Mouse (Mus musculus) liver, embryonic 14 days (tissue): Measurements from ENCODE around the gene Pgm5. TPM values are rescaled to one million over a fixed set of nuclear protein-coding genes. Genes with fewer than 3 reads are reported as not detected.

Experiments
- polyA plus RNA-seq: library from polyadenylated mRNA; depleted of rRNA; stranded (reverse); fragments of >200 nt; gene quantifications from 2 replicates; pipeline ENCODE4 v1.2.3, GENCODE M21; 2012; rRNA removed

The Pgm5 gene
- 0.22 and 0.61 TPM in 2 replicates for polyA plus RNA-seq

DNA sequence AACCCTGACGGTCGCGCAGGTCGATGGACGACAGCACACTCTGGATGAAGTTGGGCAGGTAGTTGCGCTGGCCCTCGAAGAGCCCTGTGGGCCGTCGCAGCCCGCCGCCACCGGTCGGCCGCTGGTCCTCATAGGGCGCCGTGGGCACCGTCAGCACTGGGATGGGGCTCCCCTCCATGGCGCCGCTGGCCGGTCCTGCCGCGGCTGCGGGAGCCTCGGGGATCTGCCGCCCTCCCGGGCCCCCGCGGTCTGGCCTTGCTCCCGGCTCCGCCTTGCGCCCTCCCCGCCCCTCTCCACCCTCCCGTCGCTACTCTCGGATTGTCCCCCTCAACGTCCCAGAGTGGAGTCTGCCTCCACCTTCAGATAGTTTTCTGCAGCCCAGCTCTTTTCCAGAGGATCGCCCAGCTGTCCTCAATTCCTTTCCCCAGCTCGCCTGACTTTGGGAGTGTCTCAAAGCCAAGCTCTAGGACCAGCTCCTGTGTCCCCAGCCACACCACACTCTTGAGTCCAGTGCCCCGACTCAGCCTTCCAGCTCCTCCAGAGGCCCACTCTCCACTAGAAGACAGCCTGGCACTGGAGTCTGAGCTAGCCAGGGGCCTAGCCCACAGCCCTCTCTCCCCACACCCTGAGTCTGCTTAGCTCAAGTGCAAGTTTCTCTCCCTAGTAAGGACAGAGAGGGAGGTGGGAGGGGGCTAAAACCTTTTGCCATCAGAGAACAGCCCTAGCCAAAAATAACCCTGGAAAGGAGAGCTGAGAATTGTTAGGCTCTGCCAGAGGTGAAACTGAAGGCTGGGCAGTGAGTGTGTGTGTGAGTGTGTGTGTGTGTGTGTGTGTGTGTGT, at the start of gene Pgm5:
Gene Pgm5 (minus strand): TSS at position 244 of the 840 bp plus-strand sequence.

DNA sequence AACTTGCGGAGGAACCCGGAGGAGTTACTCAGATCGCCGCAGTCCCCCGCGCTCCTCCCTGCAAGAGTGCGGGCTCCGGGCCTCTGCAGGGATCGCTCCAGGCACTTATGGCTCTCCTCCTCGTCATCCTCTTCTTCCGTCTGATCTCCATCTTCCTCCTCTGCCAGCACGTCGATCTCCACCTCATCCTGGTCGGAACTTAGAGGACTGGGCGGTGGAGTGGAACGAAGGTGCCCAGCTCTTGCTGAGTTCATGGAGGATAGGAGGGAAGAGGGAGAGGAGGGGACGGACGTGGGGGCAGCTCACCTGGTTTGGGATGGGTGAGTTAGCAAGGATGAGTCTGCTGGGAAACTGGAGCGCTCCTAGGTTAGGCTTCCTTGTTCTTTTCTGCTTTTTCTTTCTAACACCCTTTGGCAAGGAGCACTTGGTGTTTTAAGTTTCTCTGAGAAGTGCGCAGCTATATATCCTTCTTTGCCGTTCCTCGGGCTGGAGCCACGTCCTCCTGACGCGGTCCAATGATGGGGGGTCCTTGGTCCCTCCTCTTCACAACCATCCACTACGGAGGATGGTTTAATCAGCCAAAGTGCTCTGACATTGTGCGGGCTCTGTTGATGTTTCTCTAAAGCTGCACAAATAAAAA, 39.0 kb upstream of the Pgm5 start, which contains the start of gene Foxd4:
Gene Foxd4 (minus strand): TSS at position 617 of the 640 bp plus-strand sequence.

DNA sequence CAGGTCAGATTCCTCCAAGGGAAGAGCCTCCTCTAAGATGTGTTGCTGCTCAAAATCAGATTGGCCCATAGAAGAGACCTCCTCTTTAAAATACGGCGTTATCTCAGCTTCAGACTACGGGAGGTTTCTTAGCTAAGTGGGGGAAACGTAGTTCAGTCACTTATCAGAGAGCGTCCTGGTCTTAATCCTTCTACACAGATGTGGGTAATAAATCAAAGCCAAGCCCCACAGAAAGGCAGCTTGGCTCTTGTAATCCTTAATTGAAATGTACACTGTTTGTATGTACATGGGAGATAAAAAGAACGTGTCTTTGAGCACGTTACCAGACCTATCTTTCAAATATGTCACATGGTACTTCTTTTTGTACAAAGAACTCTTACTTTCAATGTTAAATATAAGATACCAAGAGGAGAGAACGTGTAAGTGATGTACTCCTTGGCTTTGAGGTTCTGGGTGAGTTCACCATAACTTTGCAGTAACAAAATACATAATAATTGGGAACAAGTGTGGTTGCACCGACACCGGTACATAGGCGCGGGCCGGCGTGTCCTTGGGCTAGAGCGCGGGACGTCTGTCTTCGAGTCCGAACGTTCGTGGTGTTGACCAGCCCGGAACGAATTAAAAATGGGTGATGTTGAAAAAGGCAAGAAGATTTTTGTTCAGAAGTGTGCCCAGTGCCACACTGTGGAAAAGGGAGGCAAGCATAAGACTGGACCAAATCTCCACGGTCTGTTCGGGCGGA, 13.6 kb upstream of the Pgm5 start, which contains the start of gene Gm10053:
Gene Gm10053 (plus strand): TSS at position 558 of the 742 bp plus-strand sequence.

DNA sequence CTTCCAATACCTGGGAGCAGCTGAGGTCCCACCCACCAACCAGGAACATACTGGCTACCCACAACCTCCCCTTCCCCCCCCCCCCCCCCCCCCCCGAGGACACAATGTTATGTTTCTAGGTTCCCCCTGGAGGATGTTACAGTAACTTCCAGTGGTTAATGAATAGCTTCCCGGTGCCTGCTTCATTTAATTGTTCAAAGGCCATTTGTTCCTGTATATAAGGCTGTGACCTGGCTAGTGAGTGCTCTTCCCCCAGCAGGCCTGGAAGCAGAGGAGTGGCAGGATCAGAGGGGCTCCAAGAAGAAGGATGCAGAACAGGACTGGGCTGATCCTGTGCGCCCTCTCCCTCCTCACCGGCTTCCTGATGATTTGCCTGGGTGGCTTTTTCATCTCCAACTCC, 187.9 kb downstream of the Pgm5 start, which contains the start of gene Tmem252:
Gene Tmem252 (plus strand): TSS at position 247 of the 400 bp plus-strand sequence.

Other genes with a start within 250 kb of the Pgm5 start
- 0.02 and 0.03 TPM in 2 replicates for gene Tmem252, start 187.8 kb downstream of the Pgm5 start, polyA plus RNA-seq
- 47.7 and 53.9 TPM in 2 replicates for gene Gm10053, start 13.8 kb upstream of the Pgm5 start, polyA plus RNA-seq
- 0.01 TPM in 1 of 2 replicates, not detected in the other for gene Foxd4, start 39.3 kb upstream of the Pgm5 start, polyA plus RNA-seq
- gene Cbwd1, start 99.8 kb upstream of the Pgm5 start, polyA plus RNA-seq: 6.9 and 7.7 TPM in 2 replicates
- gene Dock8, start 137.7 kb upstream of the Pgm5 start, polyA plus RNA-seq: 3.1 and 3.9 TPM in 2 replicates